ENCODE assay signal across 8 mouse cellular contexts in the genomic region with DNA sequence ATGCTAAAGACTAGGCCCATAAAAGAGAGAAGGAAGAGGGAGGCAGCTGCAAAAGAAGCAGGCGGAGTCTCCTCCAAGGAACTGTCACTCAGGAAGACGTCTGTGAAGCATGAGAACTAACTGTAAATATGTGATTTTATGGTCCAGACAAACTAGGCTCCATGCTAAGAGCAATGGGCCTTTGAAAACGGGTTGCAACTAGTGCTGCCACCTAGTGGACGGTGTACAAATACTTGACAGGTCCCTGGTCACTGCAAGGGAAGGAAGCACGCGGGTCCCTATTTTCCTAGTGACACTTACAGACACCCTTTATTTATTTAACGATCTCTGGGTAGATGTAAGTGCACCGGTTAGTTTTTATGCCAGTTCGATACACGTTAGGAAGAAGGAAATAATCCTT. TPM values are rescaled to one million over a fixed set of nuclear protein-coding genes. Genes with fewer than 3 reads are reported as not detected.
DNase-seq lines count a peak whose midpoint lies in the region; ATAC-seq and TF ChIP-seq lines count a peak whose summit lies in the region.

No protein-coding gene starts in this region.

- no peaks in the 10 kb centered on the region for H3K9me3 ChIP-seq in heart, embryonic 12.5 days (replicated peaks)
- no peaks in the 10 kb centered on the region for H3K9me3 ChIP-seq in intestine, embryonic 16.5 days (ENCODE audit: control insufficient read depth, low read length)
- no peaks in the 10 kb centered on the region for H3K9me3 ChIP-seq in midbrain, embryonic 15.5 days

- no peak overlapping the region for H3K9ac ChIP-seq in heart, embryonic 12.5 days
- H3K9ac ChIP-seq in intestine, embryonic 16.5 days (ENCODE audit: low read depth, low read length): no peak overlapping the region
- H3K9ac ChIP-seq in midbrain, embryonic 15.5 days: no peak overlapping the region

- H3K4me1 ChIP-seq in heart, embryonic 12.5 days (replicated peaks): no peaks in the 10 kb centered on the region
- no peaks in the 10 kb centered on the region for H3K4me1 ChIP-seq in intestine, embryonic 16.5 days (ENCODE audit: control insufficient read depth, insufficient read depth, low read length)
- no peaks in the 10 kb centered on the region for H3K4me1 ChIP-seq in midbrain, embryonic 15.5 days
- no peaks in the 10 kb centered on the region; the same call in 1 of the 2 replicates for H3K4me1 ChIP-seq in spleen, adult 2 months (ENCODE audit: control insufficient read depth, insufficient read depth, insufficient read length)

- ATAC-seq in heart, embryonic 12.5 days (ENCODE audit: insufficient number of reproducible peaks, low FRiP score): no peak
- peak; percentile 48; the same call in 1 of the 2 replicates for ATAC-seq in intestine, embryonic 16.5 days
- peak; percentile 65; the same call in 1 of the 2 replicates for ATAC-seq in midbrain, embryonic 15.5 days (replicated peaks)

- no peaks in the 10 kb centered on the region for H3K36me3 ChIP-seq in heart, embryonic 12.5 days
- H3K36me3 ChIP-seq in intestine, embryonic 16.5 days (ENCODE audit: control insufficient read depth, insufficient read depth, low read length): no peaks in the 10 kb centered on the region
- no peaks in the 10 kb centered on the region for H3K36me3 ChIP-seq in midbrain, embryonic 15.5 days (replicated peaks)
- H3K36me3 ChIP-seq in spleen, adult 2 months (ENCODE audit: control insufficient read depth, insufficient read depth, low read length): no peaks in the 10 kb centered on the region

- H3K4me3 ChIP-seq in heart, embryonic 12.5 days: no peak overlapping the region
- H3K4me3 ChIP-seq in intestine, embryonic 16.5 days (ENCODE audit: low read length): no peak overlapping the region
- no peak overlapping the region for H3K4me3 ChIP-seq in midbrain, embryonic 15.5 days
- H3K4me3 ChIP-seq in spleen, adult 2 months (ENCODE audit: extremely low read depth, insufficient read depth, insufficient read length): no peak overlapping the region

- H3K27me3 ChIP-seq in heart, embryonic 12.5 days (replicated peaks): 0 out of 2 replicates have a peak, but pooled peaks cover 6% of the 10 kb centered on the region
- no peaks in the 10 kb centered on the region for H3K27me3 ChIP-seq in intestine, embryonic 16.5 days (replicated peaks; ENCODE audit: control insufficient read depth, insufficient read depth, low read length)
- H3K27me3 ChIP-seq in midbrain, embryonic 15.5 days (replicated peaks): no peaks in the 10 kb centered on the region
- H3K27me3 ChIP-seq in spleen, adult 2 months (ENCODE audit: control insufficient read depth, insufficient read depth, low read length): no peaks in the 10 kb centered on the region

- intact Hi-C loops in left cerebral cortex, postnatal 4 days (cut with DNase I): loop anchor here (5.0 to 10.0 kb wide), 4 partner anchors 44 to 791 kb away; a partner anchor contains a TSS

- peak; percentile 40 to 82 for DNase-seq in heart, adult 18-20 months
- peak; percentile 66 to 82 for DNase-seq in cerebellum, postnatal 25 days
- DNase-seq in frontal cortex, postnatal 36 days (ENCODE audit: low spot score in 2 of 2): peak; percentile 62 to 75
- DNase-seq in left cerebral cortex, postnatal 4 days: peak; percentile 85
- peak; percentile 46 to 70 for DNase-seq in spleen, adult 2 months (ENCODE audit: low read depth in 1 of 2, low spot score in 2 of 2)

- 11% methylated on average over 10 of the region's 10 CpGs for WGBS in heart, embryonic 12.5 days
- WGBS in intestine, embryonic 16.5 days: 10% methylated on average over 10 of the region's 10 CpGs
- 13% methylated on average over 10 of the region's 10 CpGs for WGBS in midbrain, embryonic 15.5 days
- WGBS in spleen, adult 2 months: 10% methylated on average over 10 of the region's 10 CpGs

- H3K27ac ChIP-seq in heart, embryonic 12.5 days (ENCODE audit: poor library complexity, severe bottlenecking): no peak overlapping the region
- no peak overlapping the region for H3K27ac ChIP-seq in intestine, embryonic 16.5 days (ENCODE audit: low read length)
- no peak overlapping the region for H3K27ac ChIP-seq in midbrain, embryonic 15.5 days
- H3K27ac ChIP-seq in spleen, adult 2 months (ENCODE audit: insufficient read depth, low read length): no peak overlapping the region

- peak; percentile 57; the same call in 1 of the 2 replicates for TF ChIP-seq CTCF in spleen, adult 2 months (IDR thresholded peaks at IDR 0.05; ENCODE audit: extremely low read depth, insufficient read depth, insufficient read length, insufficient replicate concordance)

- H3K4me2 ChIP-seq in heart, embryonic 12.5 days: no peak overlapping the region
- no peak overlapping the region for H3K4me2 ChIP-seq in intestine, embryonic 16.5 days (ENCODE audit: low read depth, low read length)
- H3K4me2 ChIP-seq in midbrain, embryonic 15.5 days: no peak overlapping the region

- TF ChIP-seq POLR2A in spleen, adult 2 months (IDR thresholded peaks at IDR 0.05; ENCODE audit: low read depth, low read length): no peak

RNA-seq across cellular contexts. Expression of a gene that starts 10.9 kb away (rescaled TPM):
- total RNA-seq in heart, adult 18-20 months (2021): not detected
- polyA plus RNA-seq in heart, embryonic 12.5 days (2016; fragmentation: Nextera tagmentation; extraction: Ambion mirVana): 0.23 TPM in 1 of 2 replicates, not detected in the other
- 0.07 and 0.17 TPM in 2 replicates for polyA plus RNA-seq in intestine, embryonic 16.5 days (2015; fragmentation: Nextera tagmentation; extraction: Ambion mirVana)
- 1 to 10 TPM; 4.2 to 5.3 TPM for total RNA-seq in left cerebral cortex, postnatal 4 days (2021)
- 3.0 and 3.1 TPM in 2 replicates for polyA plus RNA-seq in midbrain, embryonic 15.5 days (2015; fragmentation: Nextera tagmentation; extraction: Ambion mirVana)
- polyA plus RNA-seq in spleen, adult 2 months (2012; rRNA removed): 0.06 and 0.13 TPM in 2 replicates
